Mouse (Mus musculus): ENCODE results near the gene Cfap299. TPM values are rescaled to one million over a fixed set of nuclear protein-coding genes. Genes with fewer than 3 reads are reported as not detected.

Gene Cfap299
- polyA plus RNA-seq (2015; fragmentation: Nextera tagmentation; extraction: Ambion mirVana): 0.21 TPM in 1 of 2 replicates, not detected in the other

DNA sequence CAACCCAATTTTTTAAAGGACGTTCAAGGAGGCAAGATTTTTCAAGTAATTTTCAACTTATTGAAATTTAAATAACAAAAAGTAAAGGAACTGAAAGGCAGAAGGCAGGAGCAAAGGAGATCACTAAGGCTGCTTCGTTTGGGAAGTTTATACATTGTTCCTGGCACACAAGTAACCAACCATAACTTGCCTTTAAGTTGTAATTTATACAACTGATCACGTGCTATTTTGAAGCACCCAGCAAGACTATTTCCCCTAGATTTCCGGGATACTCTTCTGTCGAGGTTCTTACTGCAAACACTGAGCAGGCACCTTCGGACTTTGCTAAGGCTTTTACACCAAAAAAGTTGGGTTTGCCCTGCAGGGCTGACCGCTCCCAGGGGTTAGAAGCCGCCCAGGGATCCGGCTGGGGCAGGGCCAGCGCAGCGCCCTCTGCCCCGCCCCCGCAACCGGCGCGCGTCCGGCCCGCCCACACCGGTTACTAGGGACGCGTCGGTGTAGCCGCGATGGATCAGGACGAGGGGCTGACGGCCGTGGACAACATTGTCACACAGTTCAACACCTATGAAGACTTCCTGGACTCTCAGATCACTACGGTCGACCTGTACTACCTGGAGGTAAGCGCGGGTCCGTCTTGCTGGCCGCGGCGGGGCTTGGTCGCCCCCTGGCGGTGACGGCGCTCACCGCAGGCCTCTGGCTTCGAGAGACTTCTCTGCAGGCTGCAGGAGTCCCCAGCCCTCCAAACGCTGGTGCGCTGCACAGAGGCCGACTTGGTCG lies at the start of gene Cfap299:
Gene Cfap299, plus strand, starts transcription at position 457 of the 777 bp plus-strand sequence.

GRCm38 (mm10) chr5:98552395-98552794 lies 223.3 kb downstream of the Cfap299 start, which contains the start of gene Gm11111:
Gene Gm11111 (plus strand): TSS chr5:98552695.

MicroRNAs within 50 kb of the gene (microRNA counts, 519-probe panel; counts per million panel counts)
- microRNA mmu-miR-703: 296 counts per million, percentile 58 among the panel's probes with 10 or more counts

Small RNAs within 50 kb of the gene (microRNA-seq; reads per million reads assigned to microRNA genes)
- gene Mir703: 0 reads per million in 2 experiments

Other genes with a start within 250 kb of the Cfap299 start
- 0.97 and 1.1 TPM in 2 replicates for gene Prdm8, start 162.1 kb upstream of the Cfap299 start, polyA plus RNA-seq (2015; fragmentation: Nextera tagmentation; extraction: Ambion mirVana)
- gene Fgf5, start 75.1 kb upstream of the Cfap299 start, polyA plus RNA-seq (2015; fragmentation: Nextera tagmentation; extraction: Ambion mirVana): 4.3 and 7.0 TPM in 2 replicates
- not detected in 2 replicates for gene Gm11111, start 223.4 kb downstream of the Cfap299 start, polyA plus RNA-seq (2015; fragmentation: Nextera tagmentation; extraction: Ambion mirVana)